Mouse (Mus musculus): Measurements from ENCODE around the gene Pfdn4.

Gene Pfdn4

DNA sequence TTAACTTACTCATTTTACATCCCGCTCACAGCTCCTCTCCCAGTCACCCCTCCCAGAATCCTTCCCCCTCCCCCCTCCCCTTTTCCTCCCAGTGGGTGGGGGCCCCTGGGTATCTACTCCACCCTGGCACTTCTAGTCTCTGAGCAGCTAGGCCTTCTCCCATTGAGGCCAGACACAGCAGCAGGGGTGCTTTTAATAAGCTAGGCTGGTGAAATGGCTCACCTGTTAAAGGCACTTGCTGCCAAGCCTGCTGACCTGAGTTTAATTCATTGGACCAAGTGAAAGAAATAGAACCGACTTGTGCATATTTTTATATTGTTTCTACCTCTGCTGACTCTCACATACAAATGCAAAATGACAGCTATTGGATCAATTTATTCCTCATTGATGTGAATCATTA, 52.9 kb downstream of the Pfdn4 start:
- DNase-seq (ENCODE audit: low spot score), result no peak

GRCm38 (mm10) chr2:170550240-170550639, 54.0 kb downstream of the Pfdn4 start:
- DNase-seq (ENCODE audit: low spot score), result no peak

- no peak for DNase-seq (ENCODE audit: low spot score)
Observed at GRCm38 (mm10) chr2:170552088-170552487, 55.9 kb downstream of the Pfdn4 start.

DNA sequence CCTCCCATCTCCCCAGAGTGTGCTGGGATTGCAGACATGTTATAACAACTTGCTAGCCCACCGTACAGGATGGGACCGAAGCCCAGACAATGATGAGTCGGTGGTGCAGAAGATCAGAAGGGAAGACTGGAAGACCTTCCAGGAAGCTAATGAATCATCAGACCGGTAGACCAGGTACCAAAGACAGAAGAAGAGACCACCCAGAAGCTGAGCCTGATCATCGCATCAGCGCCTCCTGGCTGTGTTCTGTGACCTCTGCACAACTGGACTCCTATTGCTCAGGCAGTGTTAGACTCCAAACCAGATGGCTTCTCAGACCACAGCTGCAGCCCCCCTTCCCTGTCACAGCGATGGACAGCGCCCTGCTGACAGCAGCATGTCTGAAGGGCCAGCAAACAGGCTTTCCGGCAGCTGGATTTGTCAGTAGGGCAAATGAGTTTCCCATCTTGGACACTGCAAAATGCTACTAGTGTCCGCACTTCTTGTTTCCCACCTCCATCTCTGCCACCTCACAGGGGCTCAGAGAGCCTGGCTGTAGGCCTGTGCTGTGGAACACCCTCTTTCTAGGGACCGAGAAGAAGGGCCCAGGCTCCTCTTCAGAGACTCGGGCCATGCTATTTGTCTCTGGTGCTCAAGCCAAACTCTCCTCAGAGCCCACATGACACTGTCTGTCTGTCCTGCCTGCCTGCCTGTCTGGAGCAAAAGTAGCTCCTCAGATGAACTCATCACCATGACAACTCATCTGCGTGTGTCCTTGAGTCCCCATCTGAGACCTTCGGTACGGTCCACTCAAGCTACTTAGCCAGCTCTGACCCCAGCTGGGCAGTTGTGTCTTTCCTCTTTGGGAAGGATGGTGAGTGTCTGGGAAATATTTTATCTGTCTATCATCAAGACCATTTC, 68.0 kb downstream of the Pfdn4 start:
- no peak for DNase-seq (ENCODE audit: low spot score)

DNA sequence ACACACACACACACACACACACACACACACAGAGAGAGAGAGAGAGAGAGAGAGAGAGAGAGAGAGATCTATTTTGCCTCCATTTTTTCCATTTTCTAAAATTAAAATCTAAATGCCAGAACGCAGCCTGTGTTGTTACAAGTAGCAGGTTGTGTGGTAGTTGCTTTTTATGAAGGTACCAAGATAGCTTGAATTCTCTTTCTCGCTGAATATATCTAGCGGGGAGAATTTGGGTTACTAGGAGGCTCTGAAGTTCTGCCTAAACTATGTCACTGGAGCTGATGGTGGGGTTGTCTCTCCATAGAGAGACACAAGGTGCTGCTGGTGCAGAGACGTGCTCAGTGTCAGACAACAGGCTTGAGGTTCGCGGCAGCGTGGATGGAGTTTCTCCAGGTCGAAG, 68.8 kb downstream of the Pfdn4 start:
- DNase-seq (ENCODE audit: low spot score), result no peak
